Mouse (Mus musculus) heart, adult 9 months (tissue): ENCODE measurements around the gene Gm12887.

Experiments
- DNase-seq, 2 experiments: peaks; one replicate each; pipeline ENCODE4 v3.0.0; 2022; ENCODE audit warnings: low spot score in 2 of 2

The Gm12887 gene

DNA sequence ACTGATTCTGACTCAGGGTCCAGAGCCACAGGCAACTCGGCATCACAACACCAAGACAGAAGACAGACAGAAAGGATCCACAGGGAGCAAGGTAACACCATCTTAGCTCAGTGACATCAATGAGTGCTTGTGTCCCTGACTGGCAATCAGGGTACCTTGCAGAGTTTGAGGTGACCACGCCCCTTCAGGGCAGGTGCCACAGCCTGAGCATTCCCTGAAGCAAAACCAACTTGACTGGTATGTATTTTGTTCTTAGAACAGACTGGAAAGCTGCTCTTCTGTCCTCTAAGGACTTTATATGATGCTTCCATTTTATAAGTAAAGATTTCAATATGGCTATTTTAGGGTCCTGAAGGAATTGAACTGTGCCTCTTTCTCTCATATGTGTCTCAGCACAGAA is at the start of gene Gm12887:
TSS of gene Gm12887 (minus strand) at position 101 of the 400 bp plus-strand sequence.
- DNase-seq, result no peak

DNA sequence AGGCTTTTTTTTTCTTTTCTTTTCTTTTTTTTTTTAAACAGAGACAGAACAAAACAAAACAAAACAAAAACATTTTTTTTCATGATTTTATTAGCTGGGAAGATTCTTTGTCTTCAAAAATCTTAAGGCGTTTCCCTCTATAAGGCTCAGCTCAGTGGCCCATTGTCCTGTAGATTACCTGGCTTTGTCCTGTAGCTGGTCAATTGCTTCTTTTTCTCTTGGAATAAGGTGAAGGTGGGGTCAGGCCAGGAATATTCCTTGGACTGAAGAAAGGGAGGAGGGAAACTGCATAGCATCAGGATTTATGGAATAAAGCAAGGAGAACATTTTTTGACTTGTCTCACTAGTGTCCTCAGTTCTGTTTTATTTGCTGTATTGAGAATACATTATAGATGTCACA is 35.1 kb upstream of the Gm12887 start:
- DNase-seq, result no peak
